ENCODE assay signal across 10 mouse cellular contexts in genomic region chr9:102632173-102632572, GRCm38 (mm10). TPM values are rescaled to one million over a fixed set of nuclear protein-coding genes. Genes with fewer than 3 reads are reported as not detected.
DNase-seq lines count a peak whose midpoint lies in the region; ATAC-seq and TF ChIP-seq lines count a peak whose summit lies in the region.
"Had no signal": no experiment of that assay in that cellular context is flagged by ENCODE, and none has a peak within 500 bp of the region (broad histone marks: within the 10 kb centered on the region; RNA-seq: fewer than 3 reads in every experiment).

No protein-coding gene starts in this region.

- 67% methylated on average over 4 of the region's 4 CpGs for WGBS in intestine, embryonic 15.5 days
- 76% methylated on average over 4 of the region's 4 CpGs for WGBS in intestine, postnatal 0 days
- WGBS in lung, postnatal 0 days, result 62% methylated on average over 4 of the region's 4 CpGs
- 76% methylated on average over 4 of the region's 4 CpGs for WGBS in lung, adult 2 months
- WGBS in intestine, embryonic 16.5 days, result 79% methylated on average over 4 of the region's 4 CpGs
- WGBS in stomach, embryonic 16.5 days, result 66% methylated on average over 4 of the region's 4 CpGs

- H3K4me3 ChIP-seq in intestine, embryonic 15.5 days (replicated peaks), result no peak overlapping the region
- H3K4me3 ChIP-seq in intestine, postnatal 0 days (ENCODE audit: low read depth, low read length), result no peak overlapping the region
- H3K4me3 ChIP-seq in lung, postnatal 0 days (ENCODE audit: low read depth, low read length), result no peak overlapping the region
- no peak overlapping the region for H3K4me3 ChIP-seq in lung, adult 2 months (replicated peaks; ENCODE audit: extremely low read depth, low read depth, low read length)
- no peak overlapping the region for H3K4me3 ChIP-seq in intestine, embryonic 16.5 days (ENCODE audit: low read length)
- H3K4me3 ChIP-seq in stomach, embryonic 16.5 days (replicated peaks; ENCODE audit: low read length), result no peak overlapping the region
- H3K4me3 ChIP-seq: heart, embryonic 10.5 days; hindbrain, embryonic 10.5 days had no signal

- peaks cover 10% of the 10 kb centered on the region for H3K4me1 ChIP-seq in intestine, embryonic 15.5 days (replicated peaks)
- peaks cover 2% of the 10 kb centered on the region for H3K4me1 ChIP-seq in intestine, postnatal 0 days (replicated peaks; ENCODE audit: control insufficient read depth, insufficient read depth, low read length)
- H3K4me1 ChIP-seq in lung, postnatal 0 days (ENCODE audit: insufficient read depth, low read depth, low read length), result peaks cover 12% of the 10 kb centered on the region
- H3K4me1 ChIP-seq in lung, adult 2 months (ENCODE audit: control insufficient read depth, insufficient read depth, low read length), result peaks cover 5% of the 10 kb centered on the region
- peaks cover 15% of the 10 kb centered on the region for H3K4me1 ChIP-seq in intestine, embryonic 16.5 days (ENCODE audit: control insufficient read depth, insufficient read depth, low read length)
- H3K4me1 ChIP-seq in stomach, embryonic 16.5 days (ENCODE audit: control insufficient read depth, insufficient read depth, low read length), result peaks cover 9% of the 10 kb centered on the region

- H3K9ac ChIP-seq in intestine, embryonic 15.5 days, result no peak overlapping the region
- H3K9ac ChIP-seq in intestine, postnatal 0 days (ENCODE audit: low read depth, low read length), result no peak overlapping the region
- H3K9ac ChIP-seq in lung, postnatal 0 days (replicated peaks; ENCODE audit: low read depth), result no peak overlapping the region
- H3K9ac ChIP-seq in intestine, embryonic 16.5 days (ENCODE audit: low read depth, low read length), result 0 out of 2 replicates have a peak overlapping the region, but pooled peaks have one; percentile 15
- 0 out of 2 replicates have a peak overlapping the region, but pooled peaks have one; percentile 34 for H3K9ac ChIP-seq in stomach, embryonic 16.5 days (ENCODE audit: low read length)

- H3K27ac ChIP-seq in intestine, embryonic 15.5 days, result peak overlapping the region; percentile 60; the same call in 1 of the 2 replicates
- no peak overlapping the region for H3K27ac ChIP-seq in intestine, postnatal 0 days (ENCODE audit: low read depth, low read length)
- no peak overlapping the region for H3K27ac ChIP-seq in lung, postnatal 0 days (ENCODE audit: low read length)
- H3K27ac ChIP-seq in intestine, embryonic 16.5 days (ENCODE audit: low read length), result peak overlapping the region; percentile 53; the same call in 1 of the 2 replicates
- peak overlapping the region; percentile 11; the same call in 1 of the 2 replicates for H3K27ac ChIP-seq in stomach, embryonic 16.5 days (ENCODE audit: low read length)
- H3K27ac ChIP-seq: heart, embryonic 10.5 days; hindbrain, embryonic 10.5 days had no signal

- no peaks in the 10 kb centered on the region for H3K27me3 ChIP-seq in intestine, embryonic 15.5 days (replicated peaks)
- H3K27me3 ChIP-seq in intestine, postnatal 0 days (replicated peaks; ENCODE audit: control insufficient read depth, insufficient read depth, low read length), result no peaks in the 10 kb centered on the region
- no peaks in the 10 kb centered on the region for H3K27me3 ChIP-seq in lung, postnatal 0 days (replicated peaks; ENCODE audit: insufficient read depth, low read length)
- H3K27me3 ChIP-seq in intestine, embryonic 16.5 days (replicated peaks; ENCODE audit: control insufficient read depth, insufficient read depth, low read length), result no peaks in the 10 kb centered on the region
- H3K27me3 ChIP-seq in stomach, embryonic 16.5 days (ENCODE audit: control insufficient read depth, insufficient read depth, low read length), result no peaks in the 10 kb centered on the region

- TF ChIP-seq EP300 in lung, postnatal 0 days (IDR thresholded peaks at IDR 0.05), result no peak; the same call in 1 of the 2 replicates

- no peak for TF ChIP-seq CTCF in intestine, postnatal 0 days (IDR thresholded peaks at IDR 0.05; ENCODE audit: low read depth)
- no peak for TF ChIP-seq CTCF in lung, postnatal 0 days (IDR thresholded peaks at IDR 0.05)
- no peak for TF ChIP-seq CTCF in lung, adult 2 months (IDR thresholded peaks at IDR 0.05; ENCODE audit: insufficient read depth, low read length)

- H3K4me2 ChIP-seq in intestine, embryonic 15.5 days (replicated peaks), result no peak overlapping the region
- no peak overlapping the region for H3K4me2 ChIP-seq in intestine, postnatal 0 days (replicated peaks; ENCODE audit: low read depth)
- no peak overlapping the region for H3K4me2 ChIP-seq in lung, postnatal 0 days (replicated peaks; ENCODE audit: low read depth, low read length)
- no peak overlapping the region for H3K4me2 ChIP-seq in intestine, embryonic 16.5 days (ENCODE audit: low read depth, low read length)
- H3K4me2 ChIP-seq in stomach, embryonic 16.5 days (ENCODE audit: low read depth, low read length), result no peak overlapping the region

- peak; percentile 52 for DNase-seq in lung, postnatal 0 days (ENCODE audit: low spot score)
- DNase-seq in lung, adult 2 months, result no peak
- no peak for DNase-seq in right cerebral cortex, postnatal 36 days (ENCODE audit: low spot score in 2 of 2)

- no peak for TF ChIP-seq POLR2A in lung, adult 2 months (IDR thresholded peaks at IDR 0.05; ENCODE audit: borderline replicate concordance, extremely low read depth, low read depth, low read length)

- ATAC-seq in intestine, embryonic 15.5 days, result no peak
- no peak for ATAC-seq in intestine, postnatal 0 days
- ATAC-seq in lung, postnatal 0 days, result peak; percentile 61
- peak; percentile 18; the same call in 1 of the 2 replicates for ATAC-seq in intestine, embryonic 16.5 days
- no peak for ATAC-seq in stomach, embryonic 16.5 days (ENCODE audit: insufficient read depth, low FRiP score)
- no peak for ATAC-seq in erythroblast, adult 5-6 weeks (replicated peaks; ENCODE audit: low FRiP score, poor library complexity, severe bottlenecking)

- H3K36me3 ChIP-seq in intestine, embryonic 15.5 days, result no peaks in the 10 kb centered on the region
- peaks cover 16% of the 10 kb centered on the region; the same call in 1 of the 2 replicates for H3K36me3 ChIP-seq in intestine, postnatal 0 days (ENCODE audit: control insufficient read depth, insufficient read depth)
- H3K36me3 ChIP-seq in lung, postnatal 0 days (ENCODE audit: insufficient read depth, low read length), result no peaks in the 10 kb centered on the region; the same call in 1 of the 2 replicates
- H3K36me3 ChIP-seq in intestine, embryonic 16.5 days (ENCODE audit: control insufficient read depth, insufficient read depth, low read length), result no peaks in the 10 kb centered on the region
- H3K36me3 ChIP-seq in stomach, embryonic 16.5 days (ENCODE audit: control insufficient read depth, insufficient read depth, low read length), result no peaks in the 10 kb centered on the region

- H3K9me3 ChIP-seq in intestine, embryonic 15.5 days, result no peaks in the 10 kb centered on the region
- no peaks in the 10 kb centered on the region for H3K9me3 ChIP-seq in intestine, postnatal 0 days (ENCODE audit: control insufficient read depth)
- no peaks in the 10 kb centered on the region for H3K9me3 ChIP-seq in lung, postnatal 0 days (ENCODE audit: low read length)
- no peaks in the 10 kb centered on the region for H3K9me3 ChIP-seq in intestine, embryonic 16.5 days (ENCODE audit: control insufficient read depth, low read length)
- H3K9me3 ChIP-seq in stomach, embryonic 16.5 days (replicated peaks; ENCODE audit: control insufficient read depth, low read length), result no peaks in the 10 kb centered on the region
- H3K9me3 ChIP-seq: heart, embryonic 10.5 days; hindbrain, embryonic 10.5 days had no signal

RNA-seq across cellular contexts. Expression of gene Cep63, which starts 5.8 kb away (rescaled TPM):
- polyA plus RNA-seq in intestine, embryonic 15.5 days (2015; fragmentation: Nextera tagmentation; extraction: Ambion mirVana), result 42.0 and 47.7 TPM in 2 replicates
- 25.8 and 30.8 TPM in 2 replicates for polyA plus RNA-seq in intestine, postnatal 0 days (2015; fragmentation: Nextera tagmentation; extraction: Ambion mirVana)
- 33.8 and 35.3 TPM in 2 replicates for polyA plus RNA-seq in lung, postnatal 0 days (2015; fragmentation: Nextera tagmentation; extraction: Ambion mirVana)
- 3.1 and 5.2 TPM in 2 replicates for polyA plus RNA-seq in lung, adult 2 months (2012; rRNA removed)
- polyA plus RNA-seq in intestine, embryonic 16.5 days (2015; fragmentation: Nextera tagmentation; extraction: Ambion mirVana), result 42.7 and 43.2 TPM in 2 replicates
- polyA plus RNA-seq in stomach, embryonic 16.5 days (2015; fragmentation: Nextera tagmentation; extraction: Ambion mirVana), result 41.9 and 44.9 TPM in 2 replicates
- 4.6 and 10.4 TPM in 2 replicates for total RNA-seq in erythroblast, adult 5-6 weeks (2015; ENCODE audit: low replicate concordance)
- 9.9 and 13.9 TPM in 2 replicates for total RNA-seq in erythroblast, adult 5-6 weeks (2017; ENCODE audit: low replicate concordance)

RNA-seq across cellular contexts. Expression of gene Anapc13, which starts 6.1 kb away (rescaled TPM):
- 194 and 206 TPM in 2 replicates for polyA plus RNA-seq in intestine, embryonic 15.5 days (2015; fragmentation: Nextera tagmentation; extraction: Ambion mirVana)
- polyA plus RNA-seq in intestine, postnatal 0 days (2015; fragmentation: Nextera tagmentation; extraction: Ambion mirVana), result 182 and 204 TPM in 2 replicates
- 140 and 151 TPM in 2 replicates for polyA plus RNA-seq in lung, postnatal 0 days (2015; fragmentation: Nextera tagmentation; extraction: Ambion mirVana)
- polyA plus RNA-seq in lung, adult 2 months (2012; rRNA removed), result 52.0 and 65.4 TPM in 2 replicates
- polyA plus RNA-seq in intestine, embryonic 16.5 days (2015; fragmentation: Nextera tagmentation; extraction: Ambion mirVana), result 175 and 183 TPM in 2 replicates
- 161 and 206 TPM in 2 replicates for polyA plus RNA-seq in stomach, embryonic 16.5 days (2015; fragmentation: Nextera tagmentation; extraction: Ambion mirVana)
- total RNA-seq in erythroblast, adult 5-6 weeks (2015; ENCODE audit: low replicate concordance), result 5.6 and 42.0 TPM in 2 replicates
- total RNA-seq in erythroblast, adult 5-6 weeks (2017; ENCODE audit: low replicate concordance), result 32.8 and 42.3 TPM in 2 replicates

Comparison
In these comparisons a context has a peak if more than half of its experiments do, and no peak if none do; other contexts are left out.
1. ATAC-seq: peak in lung, postnatal 0 days (single experiment) and intestine, embryonic 16.5 days (single experiment); none in intestine, embryonic 15.5 days (single experiment), intestine, postnatal 0 days (single experiment), stomach, embryonic 16.5 days (single experiment) and erythroblast, adult 5-6 weeks (single experiment).
2. H3K27ac ChIP-seq: peak in intestine, embryonic 15.5 days (single experiment), intestine, embryonic 16.5 days (single experiment) and stomach, embryonic 16.5 days (single experiment); none in intestine, postnatal 0 days (single experiment) and lung, postnatal 0 days (single experiment).
3. H3K9ac ChIP-seq: peak in intestine, embryonic 16.5 days (single experiment) and stomach, embryonic 16.5 days (single experiment); none in intestine, embryonic 15.5 days (single experiment), intestine, postnatal 0 days (single experiment) and lung, postnatal 0 days (single experiment).